In the genomic region with DNA sequence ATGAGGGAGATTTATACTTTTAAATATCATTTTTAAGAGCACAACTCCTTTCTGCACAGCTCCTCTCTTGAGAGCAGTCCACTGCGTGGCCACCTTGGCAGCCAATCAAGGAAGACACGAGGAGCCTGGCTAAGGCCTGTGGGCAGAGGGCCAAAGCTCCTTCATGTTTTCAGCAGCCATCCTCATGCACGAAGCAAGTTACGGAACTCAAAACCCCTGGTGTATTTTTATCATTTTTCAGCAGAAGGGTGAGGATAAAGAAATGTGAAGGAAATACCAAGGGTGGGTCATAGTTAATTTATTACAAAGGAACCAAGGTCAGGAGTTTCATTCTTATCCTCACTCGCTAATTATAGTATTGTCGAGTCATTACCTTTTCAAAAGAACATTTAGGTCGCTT, we compare ENCODE assay signal across 18 mouse cellular contexts. TPM values are rescaled to one million over a fixed set of nuclear protein-coding genes. Genes with fewer than 3 reads are reported as not detected.
DNase-seq lines count a peak whose midpoint lies in the region; ATAC-seq and TF ChIP-seq lines count a peak whose summit lies in the region.
"Had no signal": no experiment of that assay in that cellular context is flagged by ENCODE, and none has a peak within 500 bp of the region (broad histone marks: within the 10 kb centered on the region; RNA-seq: fewer than 3 reads in every experiment).

No protein-coding gene starts in this region.

- H3K4me2 ChIP-seq in heart, embryonic 11.5 days: no peak overlapping the region
- H3K4me2 ChIP-seq in liver, embryonic 12.5 days: no peak overlapping the region
- H3K4me2 ChIP-seq: limb, embryonic 13.5 days; midbrain, embryonic 13.5 days; neural tube, embryonic 12.5 days had no signal

- H3K79me2 ChIP-seq in heart, adult 2 months (replicated peaks; ENCODE audit: control insufficient read depth, insufficient read depth, low read length): no peaks in the 10 kb centered on the region
- H3K79me2 ChIP-seq in liver, adult 2 months (ENCODE audit: control insufficient read depth, insufficient read depth, low read length): no peaks in the 10 kb centered on the region

- ATAC-seq in heart, embryonic 11.5 days (replicated peaks; ENCODE audit: insufficient number of reproducible peaks, low FRiP score, low TSS enrichment): no peak
- no peak for ATAC-seq in liver, embryonic 12.5 days
- ATAC-seq: intestine, postnatal 0 days; midbrain, embryonic 13.5 days had no signal

- no peak overlapping the region for H3K4me3 ChIP-seq in heart, adult 2 months
- no peak overlapping the region for H3K4me3 ChIP-seq in heart, embryonic 11.5 days (ENCODE audit: low read depth, low read length)
- H3K4me3 ChIP-seq in liver, adult 2 months (ENCODE audit: insufficient read depth, low read depth, low read length): no peak overlapping the region
- no peak overlapping the region for H3K4me3 ChIP-seq in liver, embryonic 12.5 days
- H3K4me3 ChIP-seq: erythroblast, embryonic 14.5 days; limb, embryonic 13.5 days; midbrain, embryonic 13.5 days; neural tube, embryonic 12.5 days had no signal

- TF ChIP-seq POLR2A in heart, adult 2 months (IDR thresholded peaks at IDR 0.05; ENCODE audit: insufficient read depth, low read depth, low read length): no peak
- TF ChIP-seq POLR2A in liver, adult 2 months (IDR thresholded peaks at IDR 0.05; ENCODE audit: extremely low read depth, insufficient read depth, low read length): no peak

- H3K27me3 ChIP-seq in heart, adult 2 months (ENCODE audit: control insufficient read depth, insufficient read depth, low read length): no peaks in the 10 kb centered on the region; the same call in 1 of the 2 replicates
- no peaks in the 10 kb centered on the region for H3K27me3 ChIP-seq in heart, embryonic 11.5 days (ENCODE audit: control insufficient read depth, insufficient read depth, low read length)
- no peaks in the 10 kb centered on the region for H3K27me3 ChIP-seq in liver, adult 2 months (ENCODE audit: control insufficient read depth, insufficient read depth, low read length)
- H3K27me3 ChIP-seq in liver, embryonic 12.5 days (replicated peaks): no peaks in the 10 kb centered on the region
- H3K27me3 ChIP-seq: CH12.LX; limb, embryonic 13.5 days; midbrain, embryonic 13.5 days; neural tube, embryonic 12.5 days had no signal

- H3K27ac ChIP-seq in heart, adult 2 months: no peak overlapping the region
- H3K27ac ChIP-seq in heart, embryonic 11.5 days (ENCODE audit: low read depth, low read length): no peak overlapping the region
- H3K27ac ChIP-seq in liver, adult 2 months (replicated peaks; ENCODE audit: insufficient read depth, low read depth, low read length): peak overlapping the region; percentile 95
- no peak overlapping the region for H3K27ac ChIP-seq in liver, embryonic 12.5 days
- H3K27ac ChIP-seq: limb, embryonic 13.5 days; midbrain, embryonic 13.5 days; neural tube, embryonic 12.5 days had no signal

- peak; percentile 35 to 42 for DNase-seq in heart, adult 2 months
- peak; percentile 74 for DNase-seq in liver, adult 2 months (ENCODE audit: extremely low read depth, low read depth, low spot score)
- DNase-seq in MEL-GATA-1-ER (ENCODE audit: extremely low read depth, low read depth) (peak; percentile 47), adipocyte (ENCODE audit: low spot score) (peak; percentile 58)
- no peak for DNase-seq in natural killer cell, adult 2 months (ENCODE audit: low spot score in 2 of 2)
- DNase-seq in spleen, adult 18-20 months: no peak
- DNase-seq: lung, postnatal 14 days; retina, postnatal 1 day; thymus, adult 18-20 months had no signal

- H3K9me3 ChIP-seq in heart, embryonic 11.5 days (replicated peaks; ENCODE audit: control insufficient read depth, low read length): no peaks in the 10 kb centered on the region
- no peaks in the 10 kb centered on the region for H3K9me3 ChIP-seq in liver, embryonic 12.5 days (replicated peaks)
- H3K9me3 ChIP-seq: limb, embryonic 13.5 days; midbrain, embryonic 13.5 days; neural tube, embryonic 12.5 days had no signal

- TF ChIP-seq CTCF in heart, adult 2 months (IDR thresholded peaks at IDR 0.05): no peak
- TF ChIP-seq CTCF in liver, adult 2 months (IDR thresholded peaks at IDR 0.05; ENCODE audit: low read depth, low read length): no peak

- H3K9ac ChIP-seq in heart, adult 2 months (ENCODE audit: low read depth, low read length): no peak overlapping the region
- H3K9ac ChIP-seq in heart, embryonic 11.5 days (ENCODE audit: low read depth, low read length): no peak overlapping the region
- H3K9ac ChIP-seq in liver, adult 2 months (ENCODE audit: low read depth, low read length): no peak overlapping the region
- no peak overlapping the region for H3K9ac ChIP-seq in liver, embryonic 12.5 days
- H3K9ac ChIP-seq: limb, embryonic 13.5 days; midbrain, embryonic 13.5 days; neural tube, embryonic 12.5 days had no signal

- intact Hi-C loops in heart, adult 2 months (cut with DNase I): no loop called here

- no peaks in the 10 kb centered on the region for H3K36me3 ChIP-seq in heart, adult 2 months (ENCODE audit: control insufficient read depth, insufficient read depth, low read length)
- no peaks in the 10 kb centered on the region for H3K36me3 ChIP-seq in heart, embryonic 11.5 days (ENCODE audit: control insufficient read depth, insufficient read depth, low read length)
- no peaks in the 10 kb centered on the region for H3K36me3 ChIP-seq in liver, adult 2 months (ENCODE audit: control insufficient read depth, insufficient read depth, low read length)
- no peaks in the 10 kb centered on the region for H3K36me3 ChIP-seq in liver, embryonic 12.5 days
- H3K36me3 ChIP-seq: limb, embryonic 13.5 days; midbrain, embryonic 13.5 days; neural tube, embryonic 12.5 days had no signal

- H3K4me1 ChIP-seq in heart, adult 2 months (ENCODE audit: control insufficient read depth, insufficient read depth, low read length): no peaks in the 10 kb centered on the region
- no peaks in the 10 kb centered on the region for H3K4me1 ChIP-seq in heart, embryonic 11.5 days (ENCODE audit: control insufficient read depth, insufficient read depth, low read length)
- H3K4me1 ChIP-seq in liver, adult 2 months (ENCODE audit: control insufficient read depth, insufficient read depth, low read length): peaks cover 24% of the 10 kb centered on the region
- H3K4me1 ChIP-seq in liver, embryonic 12.5 days: no peaks in the 10 kb centered on the region
- H3K4me1 ChIP-seq: midbrain, embryonic 13.5 days; neural tube, embryonic 12.5 days had no signal

- no peak for TF ChIP-seq EP300 in heart, adult 2 months (IDR thresholded peaks at IDR 0.05; ENCODE audit: insufficient read depth, low read depth, low read length)

- WGBS in heart, adult 2 months: 33% methylated on average over 7 of the region's 7 CpGs
- 76% methylated on average over 7 of the region's 7 CpGs for WGBS in heart, embryonic 11.5 days (ENCODE audit: insufficient replicate concordance)
- WGBS in liver, adult 2 months: 37% methylated on average over 7 of the region's 7 CpGs
- 66% methylated on average over 7 of the region's 7 CpGs for WGBS in liver, embryonic 12.5 days (ENCODE audit: insufficient replicate concordance)

RNA-seq across cellular contexts. Expression of a gene that starts 25.3 kb away (rescaled TPM):
- not detected for total RNA-seq in heart, adult 2 months (2021)
- polyA plus RNA-seq in heart, adult 2 months (2012; rRNA removed): 0.06 and 0.32 TPM in 2 replicates
- 1.1 TPM in 2 replicates for polyA plus RNA-seq in heart, embryonic 11.5 days (2014; fragmentation: Nextera tagmentation; extraction: Ambion mirVana)
- 2,242 and 2,352 TPM in 2 replicates for total RNA-seq in liver, adult 2 months (2014; rRNA removed)
- polyA plus RNA-seq in liver, adult 2 months (2012; rRNA removed): 513 and 650 TPM in 2 replicates
- 3.6 and 4.0 TPM in 2 replicates for polyA plus RNA-seq in liver, embryonic 12.5 days (2016; fragmentation: Nextera tagmentation; extraction: Ambion mirVana)
- total RNA-seq: granulocyte monocyte progenitor cell, adult 5-6 weeks had no signal
- polyA plus RNA-seq: erythroblast, embryonic 14.5 days had no signal

Comparison
In these comparisons a context has a peak if more than half of its experiments do, and no peak if none do; other contexts are left out.
1. RNA of a gene that starts 25.3 kb away (polyA plus RNA-seq): 513 to 650 TPM in liver, adult 2 months; 3.6 to 4.0 TPM in liver, embryonic 12.5 days, 1.1 TPM in heart, embryonic 11.5 days and 0.06 to 0.32 TPM in heart, adult 2 months; every median in the first group is over 100 times any median in the second.
2. DNase-seq: peak in heart, adult 2 months (2 of 2), liver, adult 2 months (single experiment), MEL-GATA-1-ER (single experiment) and adipocyte (single experiment); none in natural killer cell, adult 2 months (0 of 2) and spleen, adult 18-20 months (0 of 2).